Mouse (Mus musculus) bone marrow macrophage, adult 2 months (primary cell): ENCODE results near the gene Eps15.

Experiments used
- CTCF ChIP-seq: IDR thresholded peaks from 2 replicates; pipeline ENCODE4 v1.5.1; 2012; ENCODE audit warnings: low read depth, mild to moderate bottlenecking, low read length, moderate library complexity
- POLR2A ChIP-seq: IDR thresholded peaks from 2 replicates; pipeline ENCODE4 v1.6.1; 2012; ENCODE audit warnings: mild to moderate bottlenecking, low read depth, low read length, borderline replicate concordance

- TF ChIP-seq CTCF, result no peak
- no peak for TF ChIP-seq POLR2A
Observed at GRCm38 (mm10) chr4:109343909-109344308, 63.8 kb downstream of the Eps15 start.
